In the genomic region with DNA sequence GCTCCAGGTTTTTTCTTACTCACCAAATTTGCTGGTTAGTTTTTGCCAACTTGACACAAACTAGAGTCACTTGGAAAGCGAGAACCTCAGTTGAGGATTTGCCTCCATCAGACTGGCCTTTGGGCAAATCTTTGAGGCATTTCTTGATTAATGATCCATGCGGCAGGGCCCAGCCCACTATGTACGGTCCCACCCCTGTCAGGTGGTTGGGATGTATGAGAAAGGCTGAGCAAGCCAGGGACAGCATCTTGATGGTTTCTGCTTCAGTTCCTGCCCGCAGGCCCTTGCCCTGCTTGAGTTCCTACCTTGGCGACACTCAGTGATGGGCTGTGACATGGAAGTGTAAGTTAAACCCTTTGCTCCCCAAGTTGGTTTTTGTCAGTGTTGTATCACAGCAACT, we compare ENCODE assay signal across 17 mouse cellular contexts.
"Had no signal": no experiment of that assay in that cellular context is flagged by ENCODE, and none has a peak within 500 bp of the region (broad histone marks: within the 10 kb centered on the region; RNA-seq: fewer than 3 reads in every experiment).

No protein-coding gene starts in this region.

- H3K36me3 ChIP-seq: lung, embryonic 15.5 days; midbrain, embryonic 13.5 days; midbrain, embryonic 15.5 days; neural tube, embryonic 12.5 days; stomach, embryonic 15.5 days had no signal

- DNase-seq: lung, adult 2 months; lung, postnatal 14 days; lung, postnatal 36 days; right cerebral cortex, postnatal 14 days; thymus, adult 2 months; thymus, postnatal 25 days; thymus, postnatal 4 days had no signal

- H3K9ac ChIP-seq: lung, embryonic 15.5 days; midbrain, embryonic 13.5 days; midbrain, embryonic 15.5 days; neural tube, embryonic 12.5 days; stomach, embryonic 15.5 days had no signal

- H3K27me3 ChIP-seq: lung, embryonic 15.5 days; megakaryocyte, embryonic 14.5 days; midbrain, embryonic 13.5 days; midbrain, embryonic 15.5 days; neural tube, embryonic 12.5 days; stomach, embryonic 15.5 days had no signal

- H3K9me3 ChIP-seq: lung, embryonic 15.5 days; megakaryocyte, embryonic 14.5 days; midbrain, embryonic 13.5 days; midbrain, embryonic 15.5 days; neural tube, embryonic 12.5 days; stomach, embryonic 15.5 days had no signal

- H3K4me2 ChIP-seq: lung, embryonic 15.5 days; midbrain, embryonic 11.5 days; midbrain, embryonic 13.5 days; midbrain, embryonic 15.5 days; neural tube, embryonic 12.5 days; stomach, embryonic 15.5 days had no signal

- H3K4me3 ChIP-seq: lung, embryonic 15.5 days; megakaryocyte, embryonic 14.5 days; midbrain, embryonic 13.5 days; midbrain, embryonic 15.5 days; neural tube, embryonic 12.5 days; stomach, embryonic 15.5 days had no signal

- ATAC-seq: lung, postnatal 0 days; midbrain, embryonic 13.5 days; midbrain, embryonic 15.5 days had no signal

- H3K27ac ChIP-seq: lung, embryonic 15.5 days; macrophage; midbrain, embryonic 13.5 days; midbrain, embryonic 15.5 days; neural tube, embryonic 12.5 days; stomach, embryonic 15.5 days; stomach, postnatal 0 days had no signal

- H3K4me1 ChIP-seq: midbrain, embryonic 15.5 days; stomach, embryonic 15.5 days had no signal
